Mouse (Mus musculus) intestine, embryonic 15.5 days (tissue): ENCODE measurements at regions not wholly inside any gene's neighbourhood (a gene's known extent, or its start where the extent isn't known, plus 50 kb on each side); places are given as distances from the start of the nearest gene placed in this dataset.

ENCODE experiments used
- ATAC-seq: fragments of 200-750 bp; cut with Nextera tagmentation; 2 replicates; pipeline ENCODE4 v1.8.0; 2017; ENCODE audit warnings: moderate TSS enrichment, moderate library complexity
- H3K27ac ChIP-seq: fragments of 300-500 bp; sonication (generic); 2 replicates; pipeline ENCODE4 v1.5.1; 2015; ENCODE audit warnings: mild to moderate bottlenecking, inconsistent platforms
- H3K27me3 ChIP-seq: fragments of 300-500 bp; sonication (generic); replicated peaks from 2 replicates; pipeline ENCODE4 v1.6.1; 2015; ENCODE audit warnings: inconsistent platforms
- H3K36me3 ChIP-seq: fragments of 300-500 bp; sonication (generic); 2 replicates; pipeline ENCODE4 v1.6.1; 2015; ENCODE audit warnings: inconsistent platforms
- H3K4me1 ChIP-seq: fragments of 300-500 bp; sonication (generic); replicated peaks from 2 replicates; pipeline ENCODE4 v1.6.1; 2015; ENCODE audit warnings: inconsistent platforms
- H3K4me2 ChIP-seq: fragments of 300-500 bp; sonication (generic); replicated peaks from 2 replicates; pipeline ENCODE4 v1.6.1; 2015; ENCODE audit warnings: mild to moderate bottlenecking, inconsistent platforms
- H3K4me3 ChIP-seq: fragments of 300-500 bp; sonication (generic); replicated peaks from 2 replicates; pipeline ENCODE4 v1.5.1; 2015; ENCODE audit warnings: inconsistent platforms
- H3K9ac ChIP-seq: fragments of 300-500 bp; sonication (generic); 2 replicates; pipeline ENCODE4 v1.6.1; 2015; ENCODE audit warnings: inconsistent platforms
- H3K9me3 ChIP-seq: fragments of 300-500 bp; sonication (generic); 2 replicates; pipeline ENCODE4 v1.6.1; 2016; ENCODE audit warnings: inconsistent platforms
- WGBS: fragments of 180-500 bp; shearing (Covaris S2); methylation state at CpG from one replicate; pipeline ENCODE4 v1.1.7; 2015; 5-methylcytosine and 5-hydroxymethylcytosine counted together

GRCm38 (mm10) chr8:88934708-88935107 is 109.3 kb downstream of the Sall1 start:
- no peak overlapping the region for H3K9ac ChIP-seq
- no peak overlapping the region for H3K4me2 ChIP-seq
- H3K9me3 ChIP-seq, result no peaks in the 10 kb centered on the region
- H3K4me1 ChIP-seq, result no peaks in the 10 kb centered on the region
- no peak overlapping the region for H3K4me3 ChIP-seq
- WGBS, result 90% methylated on average over 5 of the region's 5 CpGs
- no peaks in the 10 kb centered on the region for H3K27me3 ChIP-seq
- no peak overlapping the region for H3K27ac ChIP-seq
- no peaks in the 10 kb centered on the region for H3K36me3 ChIP-seq
- ATAC-seq, result no peak

DNA sequence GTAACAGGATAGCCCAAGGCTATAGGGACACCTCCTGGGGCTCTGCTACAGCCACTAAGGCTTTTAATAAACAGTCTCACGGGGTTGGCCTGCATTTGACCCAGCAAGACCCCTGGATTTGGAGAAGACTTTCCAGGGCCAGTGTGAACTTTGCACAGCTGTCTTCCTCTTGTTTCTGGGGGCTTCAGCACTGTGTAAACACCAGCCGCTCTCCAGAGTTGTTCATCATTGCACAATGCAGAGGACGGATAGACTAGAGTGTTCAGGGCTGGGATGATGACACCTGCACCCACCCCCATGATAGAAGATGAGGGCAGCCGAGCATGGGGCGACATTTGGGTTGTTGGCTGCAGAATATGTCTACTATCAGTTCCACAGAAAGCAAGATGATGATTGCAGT is 112.9 kb downstream of the Sall1 start:
- Histone ChIP-seq H3K9me3 (no peaks in the 10 kb centered on the region), H3K27ac (no peak overlapping the region), H3K27me3 (no peaks in the 10 kb centered on the region), H3K4me3 (no peak overlapping the region), H3K4me2 (no peak overlapping the region), H3K9ac (no peak overlapping the region), H3K36me3 (no peaks in the 10 kb centered on the region), H3K4me1 (peaks cover 8% of the 10 kb centered on the region; the same call in 1 of the 2 replicates)
- WGBS, result 41% methylated on average over 5 of the region's 5 CpGs
- ATAC-seq, result no peak

DNA sequence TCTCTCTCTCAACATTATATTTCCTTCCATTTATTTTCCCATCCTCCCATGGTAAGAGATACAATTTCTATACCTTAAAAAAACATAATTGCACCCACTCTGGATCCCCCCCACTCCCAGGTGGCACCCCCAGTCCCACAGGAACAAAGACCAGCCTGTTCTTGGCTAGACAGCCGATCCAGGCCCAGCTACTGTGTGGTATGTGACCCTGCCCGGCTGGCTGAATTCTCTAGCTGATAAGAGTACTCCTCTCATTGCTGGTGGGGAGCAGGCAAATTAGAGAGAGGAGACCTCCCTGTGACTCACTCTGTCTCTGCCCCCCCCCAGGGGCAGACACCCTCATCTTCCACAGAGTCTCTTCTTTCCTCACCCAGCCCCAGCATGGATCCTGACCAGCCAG is 113.6 kb downstream of the Sall1 start:
- H3K36me3 ChIP-seq, result no peaks in the 10 kb centered on the region
- 26% methylated on average over 2 of the region's 2 CpGs for WGBS
- peaks cover 8% of the 10 kb centered on the region; the same call in 1 of the 2 replicates for H3K4me1 ChIP-seq
- H3K4me2 ChIP-seq, result no peak overlapping the region
- H3K27me3 ChIP-seq, result no peaks in the 10 kb centered on the region
- no peak overlapping the region for H3K4me3 ChIP-seq
- H3K27ac ChIP-seq, result no peak overlapping the region
- no peak for ATAC-seq
- H3K9ac ChIP-seq, result no peak overlapping the region
- H3K9me3 ChIP-seq, result no peaks in the 10 kb centered on the region

GRCm38 (mm10) chr8:88928675-88929377 is 115.1 kb downstream of the Sall1 start:
- Histone ChIP-seq H3K4me2 (no peak overlapping the region), H3K4me3 (no peak overlapping the region), H3K4me1 (peaks cover 8% of the 10 kb centered on the region; the same call in 1 of the 2 replicates), H3K36me3 (no peaks in the 10 kb centered on the region), H3K9me3 (no peaks in the 10 kb centered on the region), H3K27ac (peak overlapping the region; percentile 63), H3K27me3 (no peaks in the 10 kb centered on the region), H3K9ac (no peak overlapping the region)
- 26% methylated on average over 7 of the region's 7 CpGs for WGBS
- ATAC-seq, result peak; percentile 59

DNA sequence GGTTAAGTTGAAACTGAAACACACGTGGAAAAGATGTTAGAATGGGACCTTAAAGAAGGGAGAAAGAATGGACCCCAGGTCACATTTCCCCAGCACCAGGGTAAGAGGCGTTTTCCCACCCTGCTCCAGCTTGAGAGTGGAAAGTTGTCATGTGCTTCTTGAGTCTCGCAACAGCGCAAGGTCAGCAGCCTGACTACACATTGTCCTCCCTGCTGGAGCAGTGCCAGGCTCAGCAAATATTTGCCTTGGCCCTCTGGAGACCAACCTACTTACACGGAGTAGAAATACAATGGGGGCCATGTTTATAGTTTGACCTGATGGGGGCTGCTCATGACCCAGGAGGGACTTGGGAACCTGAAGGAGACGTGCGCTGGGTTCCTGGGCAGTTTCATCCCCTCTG is 121.1 kb downstream of the Sall1 start:
- peak; percentile 71 for ATAC-seq

DNA sequence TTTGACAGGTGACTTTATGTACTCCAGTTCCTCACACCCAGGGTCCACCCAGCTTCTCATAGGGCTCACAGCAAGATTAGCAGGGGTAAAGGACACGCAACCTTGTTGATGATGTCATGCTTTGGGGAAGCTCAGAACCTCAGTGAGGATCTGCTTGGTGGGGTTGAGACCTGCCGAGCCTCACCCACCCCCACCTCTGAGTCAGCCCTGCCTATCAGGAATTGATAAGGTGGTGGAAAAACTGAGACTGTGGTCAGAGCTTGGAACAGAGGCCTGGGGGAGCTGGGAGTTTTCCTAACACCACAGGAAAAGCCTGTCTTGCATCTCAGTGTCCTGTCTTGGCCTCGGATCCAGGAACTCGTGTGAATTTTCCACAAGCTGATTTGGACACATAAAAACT is 122.0 kb downstream of the Sall1 start:
- Histone ChIP-seq H3K4me3 (no peak overlapping the region), H3K4me1 (peaks cover 8% of the 10 kb centered on the region; the same call in 1 of the 2 replicates), H3K27ac (no peak overlapping the region), H3K9ac (no peak overlapping the region), H3K36me3 (no peaks in the 10 kb centered on the region), H3K9me3 (no peaks in the 10 kb centered on the region), H3K4me2 (no peak overlapping the region), H3K27me3 (no peaks in the 10 kb centered on the region)
- peak; percentile 63 for ATAC-seq
- 55% methylated on average over 4 of the region's 4 CpGs for WGBS

More for the DNA sequence above, 121.1 kb downstream of the Sall1 start:
- Histone ChIP-seq H3K9me3 (no peaks in the 10 kb centered on the region), H3K4me1 (peaks cover 8% of the 10 kb centered on the region; the same call in 1 of the 2 replicates), H3K27me3 (no peaks in the 10 kb centered on the region), H3K27ac (no peak overlapping the region), H3K36me3 (no peaks in the 10 kb centered on the region), H3K4me3 (no peak overlapping the region), H3K9ac (no peak overlapping the region), H3K4me2 (no peak overlapping the region)
- 42% methylated on average over 7 of the region's 7 CpGs for WGBS

DNA sequence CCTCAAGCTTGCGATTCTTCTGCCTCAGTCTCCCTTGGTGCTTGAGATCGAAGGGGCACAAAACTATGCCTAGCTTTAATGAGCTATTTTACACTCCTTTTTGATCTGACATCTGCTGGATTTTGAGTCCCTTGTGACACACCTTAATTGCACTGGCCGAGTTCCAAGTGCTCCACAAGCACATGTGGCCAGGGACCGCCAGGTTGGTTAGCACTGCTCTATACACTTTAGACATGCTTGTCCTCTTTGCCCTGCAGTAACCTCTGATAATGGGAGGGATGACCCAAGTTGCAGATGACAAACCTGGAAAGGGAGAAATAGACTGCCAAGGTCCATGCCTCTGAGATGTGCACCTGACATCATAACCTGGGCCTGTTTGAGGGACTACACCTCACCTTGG is 124.7 kb downstream of the Sall1 start:
- no peaks in the 10 kb centered on the region for H3K36me3 ChIP-seq
- H3K9me3 ChIP-seq, result no peaks in the 10 kb centered on the region
- H3K4me2 ChIP-seq, result no peak overlapping the region
- 0 out of 2 replicates have a peak, but pooled peaks have one; percentile 15 for ATAC-seq
- H3K27ac ChIP-seq, result no peak overlapping the region
- H3K4me3 ChIP-seq, result no peak overlapping the region
- WGBS, result 67% methylated on average over 4 of the region's 4 CpGs
- H3K9ac ChIP-seq, result no peak overlapping the region
- peaks cover 8% of the 10 kb centered on the region; the same call in 1 of the 2 replicates for H3K4me1 ChIP-seq
- H3K27me3 ChIP-seq, result no peaks in the 10 kb centered on the region

GRCm38 (mm10) chr8:88916064-88916463 is 127.9 kb downstream of the Sall1 start:
- Histone ChIP-seq H3K9me3 (no peaks in the 10 kb centered on the region), H3K4me1 (no peaks in the 10 kb centered on the region), H3K4me3 (no peak overlapping the region), H3K27ac (no peak overlapping the region), H3K36me3 (no peaks in the 10 kb centered on the region), H3K27me3 (no peaks in the 10 kb centered on the region), H3K4me2 (no peak overlapping the region), H3K9ac (no peak overlapping the region)
- WGBS, result 79% methylated on average over 4 of the region's 4 CpGs
- no peak for ATAC-seq

GRCm38 (mm10) chr8:88914657-88915056 is 129.3 kb downstream of the Sall1 start:
- Histone ChIP-seq H3K27me3 (no peaks in the 10 kb centered on the region), H3K4me3 (no peak overlapping the region), H3K4me2 (no peak overlapping the region), H3K36me3 (no peaks in the 10 kb centered on the region), H3K9ac (no peak overlapping the region), H3K4me1 (no peaks in the 10 kb centered on the region), H3K9me3 (no peaks in the 10 kb centered on the region), H3K27ac (no peak overlapping the region)
- no peak for ATAC-seq
- 81% methylated on average over 6 of the region's 6 CpGs for WGBS

GRCm38 (mm10) chr8:88914190-88914589 is 129.8 kb downstream of the Sall1 start:
- Histone ChIP-seq H3K4me2 (no peak overlapping the region), H3K4me3 (no peak overlapping the region), H3K9me3 (no peaks in the 10 kb centered on the region), H3K36me3 (no peaks in the 10 kb centered on the region), H3K4me1 (no peaks in the 10 kb centered on the region), H3K27ac (no peak overlapping the region), H3K9ac (no peak overlapping the region), H3K27me3 (no peaks in the 10 kb centered on the region)
- no peak for ATAC-seq
- WGBS, result 67% methylated on average over 6 of the region's 6 CpGs

GRCm38 (mm10) chr8:88906244-88906643 is 137.7 kb downstream of the Sall1 start:
- no peak for ATAC-seq
- no peak overlapping the region for H3K27ac ChIP-seq
- no peak overlapping the region for H3K4me2 ChIP-seq
- 79% methylated on average over 6 of the region's 6 CpGs for WGBS
- H3K4me3 ChIP-seq, result no peak overlapping the region
- no peaks in the 10 kb centered on the region for H3K9me3 ChIP-seq
- H3K27me3 ChIP-seq, result no peaks in the 10 kb centered on the region
- no peaks in the 10 kb centered on the region for H3K36me3 ChIP-seq
- no peaks in the 10 kb centered on the region for H3K4me1 ChIP-seq
- H3K9ac ChIP-seq, result no peak overlapping the region

DNA sequence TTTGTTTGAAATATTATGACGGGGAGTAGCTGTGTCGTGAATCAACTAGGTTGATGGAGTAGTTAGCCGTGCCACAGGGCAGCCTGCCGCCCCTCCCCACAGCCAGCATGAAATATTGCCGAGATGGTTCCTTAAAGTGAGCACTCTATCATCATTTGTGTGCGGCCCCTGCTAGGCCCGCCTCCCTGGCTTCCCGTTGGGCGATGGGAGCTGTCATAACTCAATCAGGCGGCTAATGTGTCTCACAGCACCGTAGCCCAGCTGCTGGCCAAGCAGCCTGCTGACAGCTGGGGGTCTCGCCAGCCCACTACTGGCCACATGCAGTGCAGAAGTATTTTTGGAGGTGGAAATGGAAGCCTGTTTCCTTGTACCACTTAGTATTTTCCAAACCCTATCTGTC is 140.9 kb downstream of the Sall1 start:
- Histone ChIP-seq H3K27me3 (no peaks in the 10 kb centered on the region), H3K27ac (no peak overlapping the region), H3K4me3 (no peak overlapping the region), H3K36me3 (no peaks in the 10 kb centered on the region), H3K9me3 (no peaks in the 10 kb centered on the region), H3K9ac (no peak overlapping the region), H3K4me1 (peaks cover 4% of the 10 kb centered on the region; the same call in 1 of the 2 replicates), H3K4me2 (no peak overlapping the region)
- WGBS, result 41% methylated on average over 12 of the region's 12 CpGs
- ATAC-seq, result no peak

GRCm38 (mm10) chr8:88883751-88884390 is 160.1 kb downstream of the Sall1 start:
- no peaks in the 10 kb centered on the region for H3K9me3 ChIP-seq
- no peak overlapping the region for H3K27ac ChIP-seq
- no peak overlapping the region for H3K4me3 ChIP-seq
- no peaks in the 10 kb centered on the region for H3K27me3 ChIP-seq
- H3K9ac ChIP-seq, result no peak overlapping the region
- no peaks in the 10 kb centered on the region for H3K36me3 ChIP-seq
- ATAC-seq, result no peak
- H3K4me2 ChIP-seq, result no peak overlapping the region
- WGBS, result 84% methylated on average over 15 of the region's 15 CpGs
- H3K4me1 ChIP-seq, result no peaks in the 10 kb centered on the region
